Mouse (Mus musculus) gastrocnemius, adult 8-10 months (tissue): ENCODE results near the gene Mstn. TPM values are rescaled to one million over a fixed set of nuclear protein-coding genes. Genes with fewer than 3 reads are reported as not detected.

Experiments used
- DNase-seq, 2 experiments: peaks; one replicate each; pipeline ENCODE4 v3.0.0; 2022; ENCODE audit warnings: low spot score in 2 of 2
- total RNA-seq, 4 experiments: library from RNA; stranded (reverse); gene quantifications; 2 replicates each; pipeline ENCODE4 v1.2.4; 2022

Mstn gene
- total RNA-seq, 4 experiments from 2014 or later, result 61.3 to 79.1 (median 64.6) TPM

DNA sequence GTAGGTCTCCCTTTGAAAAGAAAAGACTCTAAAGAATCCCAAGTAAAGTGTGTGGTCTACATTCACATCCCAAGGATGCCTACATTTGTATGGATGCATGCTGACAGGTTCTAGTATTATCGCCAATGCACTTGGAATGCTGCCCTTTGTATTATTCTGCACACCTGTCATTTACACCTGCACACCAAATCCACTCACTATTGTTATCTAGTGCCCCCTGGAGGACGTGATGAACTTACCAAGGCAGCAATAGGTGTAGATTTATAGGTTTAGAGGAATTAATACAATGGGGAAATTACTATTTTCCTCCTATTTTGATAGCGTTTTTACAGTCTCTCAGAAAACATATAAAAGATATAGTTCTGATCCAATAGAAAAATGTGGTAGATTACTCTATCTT, 31.7 kb downstream of the Mstn start:
- DNase-seq, result no peak

DNA sequence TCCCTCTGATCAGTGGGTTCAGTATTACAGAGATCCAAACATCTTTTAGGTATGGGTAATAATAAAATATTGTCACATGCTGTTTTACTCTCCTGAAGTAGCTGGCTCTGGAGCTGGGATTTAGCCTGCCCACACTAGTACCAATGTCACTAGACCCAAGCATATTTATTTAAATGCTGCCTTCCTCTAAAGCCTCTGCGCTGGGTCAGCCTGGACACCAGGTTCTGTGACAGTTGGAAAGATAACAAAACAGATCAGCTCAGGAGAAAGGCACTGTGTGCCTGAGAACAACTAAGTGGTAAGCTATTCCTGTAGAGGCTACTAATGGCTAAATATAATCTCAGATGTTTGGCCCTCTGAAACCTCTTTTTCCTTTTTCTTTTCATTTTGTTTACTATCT, 49.1 kb downstream of the Mstn start:
- DNase-seq, result no peak

Other genes with a start within 250 kb of the Mstn start
- gene Inpp1, start 244.0 kb upstream of the Mstn start, total RNA-seq, result 1 to 10 TPM; 4.4 to 7.6 (median 6.5) TPM
- gene Hibch, start 216.7 kb upstream of the Mstn start, total RNA-seq, result 10 to 100 TPM; 33.8 to 38.1 (median 36.5) TPM
- 1 to 10 TPM in 1 of 4 experiments, under 1 TPM in 3; 0.48 to 1.4 (median 0.58) TPM for gene 1700019D03Rik, start 41.5 kb upstream of the Mstn start, total RNA-seq
- not detected for gene 1700019A02Rik, start 126.0 kb downstream of the Mstn start, total RNA-seq
- 1 to 10 TPM; 5.5 to 6.6 (median 6.1) TPM for gene Pms1, start 235.4 kb downstream of the Mstn start, total RNA-seq
- 1 to 10 TPM; 7.3 to 7.8 (median 7.4) TPM for gene Ormdl1, start 235.5 kb downstream of the Mstn start, total RNA-seq
- gene Gm28778, start 235.5 kb downstream of the Mstn start, total RNA-seq, result under 1 TPM in 1 of 4 experiments, not detected in 3; 0.94 TPM